Mouse (Mus musculus) ovary, adult 18-20 months (tissue): ENCODE results near the gene Tatdn3.
"Not testable (repeated sequence)": the region's sequence is repeated elsewhere in the genome, so short reads cannot be mapped to it uniquely, and the experiment has no call there.

ENCODE experiments used
- DNase-seq: peaks from one replicate; pipeline ENCODE4 v3.0.0; 2022; ENCODE audit warnings: low spot score, mixed read lengths

Gene Tatdn3

GRCm38 (mm10) chr1:191035649-191036048 is 27.1 kb downstream of the Tatdn3 start:
- DNase-seq: no peak

- not testable (repeated sequence) for DNase-seq
Observed at GRCm38 (mm10) chr1:191030922-191031425, 31.8 kb downstream of the Tatdn3 start.

GRCm38 (mm10) chr1:191030182-191030581 is 32.5 kb downstream of the Tatdn3 start:
- no peak for DNase-seq

DNA sequence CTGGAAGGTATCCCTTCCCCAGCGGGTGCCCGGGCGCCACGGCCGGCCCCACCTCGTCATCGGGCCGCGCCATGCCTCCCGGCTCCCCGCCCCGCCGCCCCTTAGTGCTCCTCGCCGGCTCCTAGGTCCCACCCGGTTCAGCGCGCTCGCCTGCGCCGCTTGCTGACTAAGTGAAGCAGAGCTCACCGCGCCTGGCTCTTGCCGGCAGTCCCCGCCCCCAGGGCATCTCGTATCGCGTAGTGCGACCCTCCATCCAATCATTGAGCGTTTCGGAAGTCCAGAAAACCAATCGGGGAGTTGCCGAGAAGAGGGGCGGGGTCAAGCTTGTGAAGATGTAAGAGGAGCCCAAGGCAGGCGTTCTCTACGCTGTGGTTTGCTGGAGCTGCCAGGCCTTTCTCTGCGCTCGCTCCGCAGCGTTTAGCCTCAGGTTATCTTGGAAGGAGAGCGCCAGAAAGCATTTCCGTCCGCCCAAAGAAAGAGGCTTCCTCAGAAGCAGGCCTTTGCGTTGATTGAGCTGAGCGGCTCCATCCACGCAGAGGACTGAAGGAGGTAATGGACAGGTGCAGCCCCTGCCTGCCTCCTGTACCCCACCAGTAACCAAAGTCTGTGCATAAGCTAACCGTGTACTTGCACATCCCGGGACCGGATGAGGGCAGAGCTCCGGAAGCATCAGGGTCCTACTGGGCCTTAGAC is 36.6 kb downstream of the Tatdn3 start, which contains the start of gene Flvcr1:
Flvcr1 (minus strand) TSS at position 138 of the 693 bp plus-strand sequence.
- peak; percentile 99 for DNase-seq

- DNase-seq: no peak
Observed at GRCm38 (mm10) chr1:191025016-191026012, 37.4 kb downstream of the Tatdn3 start.

DNA sequence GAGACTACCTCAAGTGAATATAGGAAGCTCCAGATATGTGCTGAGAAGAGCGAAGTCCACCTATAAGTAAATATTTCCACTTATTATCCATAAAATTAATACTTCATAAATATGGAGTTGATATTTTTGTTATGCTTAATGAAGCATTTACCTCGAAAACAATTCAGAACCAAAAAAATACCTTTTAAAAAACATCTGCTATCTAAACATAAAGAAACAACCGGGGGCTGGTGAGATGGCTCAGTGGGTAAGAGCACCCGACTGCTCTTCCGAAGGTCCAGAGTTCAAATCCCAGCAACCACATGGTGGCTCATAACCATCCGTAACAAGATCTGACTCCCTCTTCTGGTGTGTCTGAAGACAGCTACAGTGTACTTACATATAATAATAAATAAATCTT is 38.9 kb downstream of the Tatdn3 start:
- not testable (repeated sequence) for DNase-seq

GRCm38 (mm10) chr1:191023140-191023539 is 39.6 kb downstream of the Tatdn3 start:
- DNase-seq: no peak

GRCm38 (mm10) chr1:191021016-191021415 is 41.7 kb downstream of the Tatdn3 start:
- no peak for DNase-seq

DNA sequence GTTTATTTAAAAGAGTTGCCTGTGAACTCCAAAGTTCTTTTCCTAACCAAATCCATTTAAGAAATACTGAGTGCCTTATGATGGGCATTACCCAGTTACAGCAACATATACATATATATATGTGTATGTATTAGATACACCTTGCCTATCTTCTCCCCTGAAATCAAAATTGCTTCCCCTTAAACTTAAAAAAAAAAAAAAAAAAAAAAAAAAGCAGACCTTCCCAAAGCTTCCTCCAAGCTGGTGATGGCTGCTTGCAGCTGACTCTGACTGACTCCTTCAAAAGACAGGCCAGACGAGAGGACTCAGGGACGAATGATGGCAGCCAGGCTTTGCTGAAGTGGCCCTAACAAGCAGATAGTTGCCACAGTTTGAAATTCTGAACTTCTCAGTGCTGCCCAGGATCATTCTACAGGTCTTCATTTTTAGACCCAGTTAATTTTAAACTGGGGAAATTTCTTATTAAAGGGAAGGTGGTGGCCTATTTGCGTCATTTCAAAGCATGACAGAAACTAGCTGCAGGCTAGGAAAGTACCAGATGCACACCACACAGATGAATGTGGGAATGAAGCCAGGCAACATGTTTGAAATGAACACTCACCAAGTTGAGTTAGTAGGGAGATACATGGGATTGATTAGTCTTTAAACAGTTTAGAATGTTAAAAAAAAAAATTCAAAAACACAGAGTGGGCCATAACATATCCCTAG is 42.4 kb downstream of the Tatdn3 start:
- no peak for DNase-seq

GRCm38 (mm10) chr1:191019803-191020202 is 42.9 kb downstream of the Tatdn3 start:
- no peak for DNase-seq

GRCm38 (mm10) chr1:191014271-191014670 is 48.5 kb downstream of the Tatdn3 start:
- no peak for DNase-seq

DNA sequence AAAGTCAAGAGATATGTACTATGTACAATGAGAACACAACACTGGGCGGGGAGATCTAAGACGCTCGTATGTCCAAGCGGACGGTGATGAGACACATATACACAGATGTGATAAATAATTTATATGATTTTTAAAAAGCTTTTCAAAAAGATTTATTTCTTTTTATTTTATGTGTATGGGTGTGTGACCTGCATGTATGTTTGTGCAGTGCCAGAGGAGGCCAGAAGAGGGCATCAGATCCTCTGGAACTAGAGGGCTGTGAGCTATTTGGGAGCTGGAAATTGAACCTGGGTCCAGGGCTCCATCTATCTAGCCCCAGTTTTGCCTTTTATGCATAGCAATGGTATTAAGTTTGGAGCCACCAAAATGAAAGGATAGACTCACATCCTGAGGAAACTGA is 54.0 kb downstream of the Tatdn3 start:
- DNase-seq: no peak

DNA sequence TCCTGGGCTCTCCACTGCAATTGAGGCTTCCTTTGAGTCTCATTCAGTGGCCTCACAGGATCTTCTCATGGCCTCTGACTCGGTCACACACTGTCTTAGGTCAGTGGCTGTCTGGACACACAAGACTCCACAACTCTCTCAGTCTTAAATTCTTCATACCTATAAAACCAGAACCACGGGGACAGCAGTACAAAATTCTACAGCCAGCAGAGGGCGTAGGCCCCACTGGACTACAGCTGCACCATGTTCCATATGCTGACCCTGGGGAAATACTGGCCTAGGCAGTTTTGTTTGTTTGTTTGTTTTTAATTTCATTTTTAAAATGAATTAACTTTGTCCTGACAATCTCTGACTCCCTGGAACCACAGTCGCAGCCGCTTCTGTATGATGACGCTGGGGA is 60.5 kb downstream of the Tatdn3 start:
- no peak for DNase-seq

DNA sequence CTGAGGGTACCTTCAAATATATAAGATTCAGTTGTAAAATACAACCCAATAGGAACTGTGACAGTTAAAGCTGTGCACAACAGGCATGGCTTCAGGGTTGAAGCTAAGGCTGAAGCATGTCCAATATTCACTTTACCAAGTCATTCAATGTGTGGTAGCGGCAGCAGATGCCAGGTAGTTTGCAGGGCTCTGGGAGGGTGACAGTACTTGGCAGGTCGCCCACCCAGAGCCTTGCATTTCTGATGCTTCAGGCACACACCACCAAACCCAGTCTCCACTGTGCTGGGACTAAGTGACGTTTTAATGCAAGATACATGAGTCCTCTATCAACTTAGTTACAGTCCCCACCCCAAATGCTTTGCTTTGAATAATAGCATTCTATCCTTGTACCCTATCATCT is 62.0 kb downstream of the Tatdn3 start:
- no peak for DNase-seq

GRCm38 (mm10) chr1:190998027-190998426 is 64.7 kb downstream of the Tatdn3 start:
- no peak for DNase-seq

- DNase-seq: no peak
Observed at GRCm38 (mm10) chr1:190996346-190996877, 66.3 kb downstream of the Tatdn3 start.
